Mouse (Mus musculus) heart, postnatal 0 days (tissue): ENCODE measurements around the gene Lrwd1.

Source experiments
- CTCF ChIP-seq: IDR thresholded peaks from 2 replicates; pipeline ENCODE4 v1.5.1; 2016; ENCODE audit warnings: antibody characterized with exemption, control low read depth, low read depth
- EP300 ChIP-seq: IDR thresholded peaks from 2 replicates; pipeline ENCODE4 v1.6.1; 2016; ENCODE audit warnings: antibody characterized with exemption, low read depth

GRCm38 (mm10) chr5:136073526-136073925 is 62.3 kb downstream of the Lrwd1 start:
- no peak for TF ChIP-seq CTCF
- TF ChIP-seq EP300, result no peak
